Mouse (Mus musculus): ENCODE measurements around the gene Gm10409.
"Not testable (repeated sequence)": the region's sequence is repeated elsewhere in the genome, so short reads cannot be mapped to it uniquely, and the experiment has no call there.

The Gm10409 gene

GRCm38 (mm10) chr14:3412314-3412713, at the start of gene Gm10409:
TSS of gene Gm10409 (plus strand) at chr14:3412614.
- not testable (repeated sequence) for DNase-seq (ENCODE audit: low spot score)

DNA sequence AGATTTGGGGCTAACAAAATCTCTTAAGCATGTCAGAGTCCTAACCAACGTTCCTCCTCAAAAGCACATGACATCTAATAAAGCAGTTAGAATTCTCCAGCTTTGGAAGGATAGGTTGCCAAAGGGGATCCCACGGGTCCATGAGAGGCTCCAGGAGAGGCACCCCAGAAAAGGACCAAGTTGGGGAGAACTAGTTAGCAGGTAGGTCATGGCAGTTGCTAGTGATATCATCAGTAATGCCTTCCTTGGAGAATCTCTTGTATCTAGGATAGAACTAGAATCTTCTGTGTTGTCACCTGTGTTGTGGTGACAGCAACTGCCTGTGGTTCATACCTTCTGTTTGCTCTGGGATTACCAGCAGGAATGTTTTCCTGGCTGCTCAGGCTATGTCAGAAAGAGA, 17.6 kb upstream of the Gm10409 start, which contains the start of gene Gm10413:
Gene Gm10413, plus strand, starts transcription at position 301 of the 400 bp plus-strand sequence.
- not testable (repeated sequence) for DNase-seq (ENCODE audit: low spot score)

DNA sequence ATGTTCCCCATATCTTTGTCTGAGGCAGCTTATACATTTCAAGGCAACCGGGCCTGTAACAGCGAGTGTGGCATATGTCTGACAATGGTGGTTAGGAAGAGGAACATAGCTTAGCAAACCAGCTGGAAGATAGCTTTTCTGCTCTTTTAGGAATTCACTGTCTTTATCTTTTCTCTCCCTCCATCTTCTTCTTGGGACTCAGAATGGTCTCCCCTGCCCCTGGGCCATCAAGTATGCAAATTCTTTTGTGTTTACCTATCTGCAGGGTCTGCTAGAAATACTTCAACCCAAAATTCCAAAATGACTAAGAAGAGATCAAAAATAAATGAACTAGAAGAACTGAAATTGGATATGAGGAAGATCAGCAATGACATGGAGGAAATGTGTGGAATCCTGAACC, 15.4 kb downstream of the Gm10409 start, which contains the start of gene Gm3005:
Gene Gm3005, plus strand, starts transcription at position 301 of the 400 bp plus-strand sequence.
- DNase-seq (ENCODE audit: low spot score) = not testable (repeated sequence)

GRCm38 (mm10) chr14:3449079-3449478, 36.7 kb downstream of the Gm10409 start, which contains the start of gene Gm10408:
TSS of gene Gm10408 (plus strand) at chr14:3449379.
- DNase-seq (ENCODE audit: low spot score) = not testable (repeated sequence)
